Mouse (Mus musculus) bone marrow, adult 2 months (tissue): ENCODE measurements around the gene Smarca2.

Source experiments
- CTCF ChIP-seq: fragments of 200-500 bp; IDR thresholded peaks from 2 replicates; pipeline ENCODE4 v1.5.1; 2011; ENCODE audit warnings: low read length, control low read depth; ENCODE audit not compliant: control insufficient read depth, insufficient read depth
- POLR2A ChIP-seq: fragments of 200-500 bp; IDR thresholded peaks from 2 replicates; pipeline ENCODE4 v1.6.1; 2011; ENCODE audit warnings: low read depth, mild to moderate bottlenecking, control low read depth, low read length, borderline replicate concordance; ENCODE audit not compliant: control insufficient read depth

DNA sequence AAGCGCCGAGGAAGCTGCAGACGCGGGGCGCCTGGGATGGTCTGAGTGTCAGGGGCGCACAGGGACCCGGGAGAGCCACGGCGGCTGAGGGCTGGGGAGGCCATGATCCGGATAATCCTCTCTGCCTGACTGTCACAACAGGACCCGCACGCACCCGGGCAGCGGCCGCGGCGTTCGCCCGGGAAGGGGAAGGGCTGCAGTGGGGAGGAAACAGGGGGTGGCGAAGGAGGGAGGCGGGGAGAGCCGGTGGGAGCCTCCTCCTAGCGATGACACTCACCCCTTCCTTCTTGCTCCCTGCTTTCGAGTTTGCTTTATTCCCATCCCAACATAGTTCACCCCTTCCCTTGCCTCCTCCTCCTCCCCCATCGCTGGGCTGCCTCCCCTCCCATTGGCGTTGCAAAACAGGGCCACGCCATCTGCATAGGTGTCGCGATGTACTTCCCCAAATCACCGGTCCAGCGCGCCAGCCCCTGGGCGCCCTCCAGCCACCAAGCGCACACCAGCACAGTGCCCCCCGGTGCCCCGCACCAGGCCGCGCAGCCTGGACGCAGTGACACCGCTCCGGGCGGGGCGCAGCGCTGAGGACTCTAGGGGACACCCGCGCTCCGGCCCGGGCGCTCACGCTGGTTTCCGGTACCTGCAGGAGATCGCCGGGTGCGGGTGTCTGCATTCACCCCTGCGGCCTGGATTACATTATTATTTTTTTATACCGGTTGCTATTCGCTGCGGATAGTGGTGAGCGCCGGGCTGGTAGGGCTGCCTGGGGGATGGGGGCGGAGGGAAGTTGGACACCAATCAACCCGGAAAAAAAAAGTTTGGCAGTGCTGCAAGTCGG is 1.7 kb downstream of the Smarca2 start:
- TF ChIP-seq POLR2A = no peak; the same call in 1 of the 2 replicates
- TF ChIP-seq CTCF = no peak
